Mouse (Mus musculus) intestine, embryonic 14.5 days (tissue): Measurements from ENCODE around the gene Dph3. TPM values are rescaled to one million over a fixed set of nuclear protein-coding genes. Genes with fewer than 3 reads are reported as not detected.

Experiments used
- polyA plus RNA-seq: library from polyadenylated mRNA; unstranded; fragments of >200 nt; fragmentation: Nextera tagmentation; extraction: Ambion mirVana; gene quantifications from 2 replicates; pipeline ENCODE4 v1.2.1, GENCODE M21; 2014

Dph3 gene
- polyA plus RNA-seq, 1 experiment from 2014 or later, result 114 TPM

Other genes with a start within 250 kb of the Dph3 start
- gene Galnt15, start 56.7 kb downstream of the Dph3 start, polyA plus RNA-seq, result 0.04 TPM in 2 replicates
- 23.6 and 28.3 TPM in 2 replicates for gene Oxnad1, start 355 bp downstream of the Dph3 start, polyA plus RNA-seq
- not detected in 2 replicates for gene Msmb, start 56.3 kb upstream of the Dph3 start, polyA plus RNA-seq
- 125 TPM in 2 replicates for gene Ncoa4, start 74.1 kb upstream of the Dph3 start, polyA plus RNA-seq
- gene Timm23, start 116.2 kb upstream of the Dph3 start, polyA plus RNA-seq, result 333 and 354 TPM in 2 replicates
- 43.8 and 45.5 TPM in 2 replicates for gene Parg, start 116.2 kb upstream of the Dph3 start, polyA plus RNA-seq
- gene Ogdhl, start 236.3 kb upstream of the Dph3 start, polyA plus RNA-seq, result 17.8 and 19.9 TPM in 2 replicates